Mouse (Mus musculus) forebrain, embryonic 12.5 days (tissue): ENCODE measurements around the gene C2cd3. TPM values are rescaled to one million over a fixed set of nuclear protein-coding genes. Genes with fewer than 3 reads are reported as not detected.

Source experiments
- ATAC-seq: fragments of 200-750 bp; cut with Nextera tagmentation; 2 replicates; pipeline ENCODE4 v1.8.0; 2017; ENCODE audit warnings: moderate TSS enrichment; ENCODE audit not compliant: low FRiP score
- H3K27ac ChIP-seq: fragments of 300-500 bp; sonication (generic); 2 replicates; pipeline ENCODE4 v1.5.1; 2016; ENCODE audit warnings: mild to moderate bottlenecking
- H3K27me3 ChIP-seq: fragments of 300-500 bp; sonication (generic); 2 replicates; pipeline ENCODE4 v1.6.1; 2016; ENCODE audit warnings: mild to moderate bottlenecking
- H3K36me3 ChIP-seq: fragments of 300-500 bp; sonication (generic); replicated peaks from 2 replicates; pipeline ENCODE4 v1.6.1; 2016; ENCODE audit warnings: mild to moderate bottlenecking
- H3K4me1 ChIP-seq: fragments of 300-500 bp; sonication (generic); 2 replicates; pipeline ENCODE4 v1.6.1; 2016
- H3K4me2 ChIP-seq: fragments of 300-500 bp; sonication (generic); 2 replicates; pipeline ENCODE4 v1.6.1; 2016; ENCODE audit warnings: mild to moderate bottlenecking, moderate library complexity
- H3K4me3 ChIP-seq: fragments of 300-500 bp; sonication (generic); replicated peaks from 2 replicates; pipeline ENCODE4 v1.5.1; 2016; ENCODE audit warnings: mild to moderate bottlenecking
- H3K9ac ChIP-seq: fragments of 300-500 bp; sonication (generic); 2 replicates; pipeline ENCODE4 v1.6.1; 2016; ENCODE audit warnings: mild to moderate bottlenecking
- H3K9me3 ChIP-seq: fragments of 300-500 bp; sonication (generic); 2 replicates; pipeline ENCODE4 v1.6.1; 2016
- WGBS: fragments of 180-500 bp; shearing (Covaris S2); methylation state at CpG from one replicate; pipeline ENCODE4 v1.1.7; 2016; 5-methylcytosine and 5-hydroxymethylcytosine counted together
- polyA plus RNA-seq: library from polyadenylated mRNA; unstranded; fragments of >200 nt; fragmentation: Nextera tagmentation; extraction: Ambion mirVana; gene quantifications from 2 replicates; pipeline ENCODE4 v1.2.1, GENCODE M21; 2016

C2cd3 gene
- polyA plus RNA-seq, 1 experiment from 2014 or later, result 44.3 TPM

- Histone ChIP-seq H3K4me1 (no peaks in the 10 kb centered on the region), H3K27me3 (no peaks in the 10 kb centered on the region), H3K9ac (no peak overlapping the region), H3K4me2 (no peak overlapping the region), H3K4me3 (no peak overlapping the region), H3K36me3 (peaks cover 71% of the 10 kb centered on the region), H3K27ac (no peak overlapping the region), H3K9me3 (no peaks in the 10 kb centered on the region)
- WGBS, result 95% methylated on average over 7 of the region's 7 CpGs
- ATAC-seq, result no peak
Observed at GRCm38 (mm10) chr7:100464248-100464647, 92.2 kb downstream of the C2cd3 start.

GRCm38 (mm10) chr7:100465248-100465647, 93.2 kb downstream of the C2cd3 start:
- 89% methylated on average over 4 of the region's 4 CpGs for WGBS
- Histone ChIP-seq H3K36me3 (peaks cover 67% of the 10 kb centered on the region), H3K4me1 (no peaks in the 10 kb centered on the region), H3K9me3 (no peaks in the 10 kb centered on the region), H3K4me2 (no peak overlapping the region), H3K27me3 (no peaks in the 10 kb centered on the region), H3K9ac (no peak overlapping the region), H3K27ac (no peak overlapping the region), H3K4me3 (no peak overlapping the region)
- ATAC-seq, result no peak

GRCm38 (mm10) chr7:100465656-100466309, 93.8 kb downstream of the C2cd3 start:
- H3K9ac ChIP-seq, result no peak overlapping the region
- H3K27me3 ChIP-seq, result no peaks in the 10 kb centered on the region
- no peak overlapping the region for H3K4me3 ChIP-seq
- H3K4me1 ChIP-seq, result no peaks in the 10 kb centered on the region
- no peak overlapping the region for H3K27ac ChIP-seq
- 89% methylated on average over 5 of the region's 5 CpGs for WGBS
- H3K36me3 ChIP-seq, result peaks cover 65% of the 10 kb centered on the region
- no peaks in the 10 kb centered on the region for H3K9me3 ChIP-seq
- no peak overlapping the region for H3K4me2 ChIP-seq
- ATAC-seq, result no peak

- WGBS, result 87% methylated on average over 11 of the region's 11 CpGs
- H3K4me3 ChIP-seq, result no peak overlapping the region
- H3K9me3 ChIP-seq, result no peaks in the 10 kb centered on the region
- ATAC-seq, result no peak
- no peaks in the 10 kb centered on the region for H3K27me3 ChIP-seq
- H3K36me3 ChIP-seq, result peaks cover 55% of the 10 kb centered on the region
- no peak overlapping the region for H3K27ac ChIP-seq
- no peak overlapping the region for H3K4me2 ChIP-seq
- H3K4me1 ChIP-seq, result no peaks in the 10 kb centered on the region
- H3K9ac ChIP-seq, result no peak overlapping the region
Observed at GRCm38 (mm10) chr7:100466781-100467510, 94.9 kb downstream of the C2cd3 start.

GRCm38 (mm10) chr7:100468761-100469160, 96.7 kb downstream of the C2cd3 start:
- H3K27me3 ChIP-seq, result no peaks in the 10 kb centered on the region
- no peaks in the 10 kb centered on the region for H3K9me3 ChIP-seq
- H3K36me3 ChIP-seq, result peaks cover 48% of the 10 kb centered on the region
- no peak overlapping the region for H3K27ac ChIP-seq
- 89% methylated on average over 6 of the region's 6 CpGs for WGBS
- H3K9ac ChIP-seq, result no peak overlapping the region
- H3K4me3 ChIP-seq, result no peak overlapping the region
- no peak overlapping the region for H3K4me2 ChIP-seq
- H3K4me1 ChIP-seq, result no peaks in the 10 kb centered on the region
- ATAC-seq, result no peak

GRCm38 (mm10) chr7:100469502-100469901, 97.5 kb downstream of the C2cd3 start:
- no peak for ATAC-seq
- Histone ChIP-seq H3K4me1 (no peaks in the 10 kb centered on the region), H3K9ac (no peak overlapping the region), H3K27me3 (no peaks in the 10 kb centered on the region), H3K36me3 (peaks cover 42% of the 10 kb centered on the region), H3K4me2 (no peak overlapping the region), H3K4me3 (no peak overlapping the region), H3K27ac (no peak overlapping the region), H3K9me3 (no peaks in the 10 kb centered on the region)
- WGBS, result 85% methylated on average over 1 of the region's 1 CpGs

GRCm38 (mm10) chr7:100470796-100471406, 98.9 kb downstream of the C2cd3 start:
- Histone ChIP-seq H3K4me3 (no peak overlapping the region), H3K9ac (no peak overlapping the region), H3K4me2 (no peak overlapping the region), H3K27ac (no peak overlapping the region), H3K36me3 (peaks cover 32% of the 10 kb centered on the region), H3K4me1 (no peaks in the 10 kb centered on the region), H3K27me3 (no peaks in the 10 kb centered on the region), H3K9me3 (no peaks in the 10 kb centered on the region)
- ATAC-seq, result no peak
- 91% methylated on average over 11 of the region's 11 CpGs for WGBS

GRCm38 (mm10) chr7:100471407-100471797, 99.4 kb downstream of the C2cd3 start:
- no peak overlapping the region for H3K27ac ChIP-seq
- no peak for ATAC-seq
- no peaks in the 10 kb centered on the region for H3K4me1 ChIP-seq
- H3K36me3 ChIP-seq, result peaks cover 29% of the 10 kb centered on the region
- H3K27me3 ChIP-seq, result no peaks in the 10 kb centered on the region
- H3K9me3 ChIP-seq, result no peaks in the 10 kb centered on the region
- no peak overlapping the region for H3K4me2 ChIP-seq
- H3K4me3 ChIP-seq, result no peak overlapping the region
- 100% methylated on average over 1 of the region's 1 CpGs for WGBS
- H3K9ac ChIP-seq, result no peak overlapping the region

GRCm38 (mm10) chr7:100472777-100473176, 100.7 kb downstream of the C2cd3 start, which contains the start of gene Ucp3:
Gene Ucp3, plus strand, starts transcription at chr7:100472990.
- H3K36me3 ChIP-seq, result peaks cover 23% of the 10 kb centered on the region
- H3K4me3 ChIP-seq, result no peak within 1 kb of the TSS
- H3K4me1 ChIP-seq, result no peaks in the 10 kb centered on the region
- H3K9ac ChIP-seq, result no peak within 1 kb of the TSS
- no peak within 1 kb of the TSS for H3K4me2 ChIP-seq
- H3K27ac ChIP-seq, result no peak within 1 kb of the TSS
- no peaks in the 10 kb centered on the region for H3K9me3 ChIP-seq
- no peak for ATAC-seq
- 84% methylated on average over 6 of the region's 6 CpGs for WGBS
- H3K27me3 ChIP-seq, result no peaks in the 10 kb centered on the region

- H3K4me2 ChIP-seq, result no peak overlapping the region
- H3K4me3 ChIP-seq, result no peak overlapping the region
- peaks cover 11% of the 10 kb centered on the region for H3K36me3 ChIP-seq
- H3K27me3 ChIP-seq, result no peaks in the 10 kb centered on the region
- ATAC-seq, result no peak
- WGBS, result 90% methylated on average over 9 of the region's 9 CpGs
- no peak overlapping the region for H3K9ac ChIP-seq
- no peak overlapping the region for H3K27ac ChIP-seq
- no peaks in the 10 kb centered on the region for H3K9me3 ChIP-seq
- no peaks in the 10 kb centered on the region for H3K4me1 ChIP-seq
Observed at GRCm38 (mm10) chr7:100473846-100474454, 101.9 kb downstream of the C2cd3 start.

GRCm38 (mm10) chr7:100474680-100475079, 102.6 kb downstream of the C2cd3 start:
- WGBS, result 57% methylated on average over 1 of the region's 1 CpGs
- Histone ChIP-seq H3K9me3 (no peaks in the 10 kb centered on the region), H3K4me3 (no peak overlapping the region), H3K27ac (no peak overlapping the region), H3K36me3 (peaks cover 4% of the 10 kb centered on the region), H3K9ac (no peak overlapping the region), H3K4me2 (no peak overlapping the region), H3K27me3 (no peaks in the 10 kb centered on the region), H3K4me1 (no peaks in the 10 kb centered on the region)
- ATAC-seq, result no peak

- no peaks in the 10 kb centered on the region for H3K36me3 ChIP-seq
- no peak overlapping the region for H3K4me3 ChIP-seq
- no peaks in the 10 kb centered on the region for H3K9me3 ChIP-seq
- 85% methylated on average over 20 of the region's 20 CpGs for whole genome bisulfite sequencing
- H3K27me3 ChIP-seq, result no peaks in the 10 kb centered on the region
- no peak overlapping the region for H3K27ac ChIP-seq
- H3K9ac ChIP-seq, result no peak overlapping the region
- no peak overlapping the region for H3K4me2 ChIP-seq
- no peaks in the 10 kb centered on the region for H3K4me1 ChIP-seq
- no peak for ATAC-seq
Observed at GRCm38 (mm10) chr7:100479100-100479822, 107.2 kb downstream of the C2cd3 start.
